Mouse (Mus musculus): ENCODE data around the gene Map3k13. TPM values are rescaled to one million over a fixed set of nuclear protein-coding genes. Genes with fewer than 3 reads are reported as not detected.

The Map3k13 gene
- polyA plus RNA-seq, 2 experiments: 0.38 to 0.50 TPM

- no peak for ATAC-seq (ENCODE audit: insufficient read depth)
- DNase-seq (ENCODE audit: low read depth in 3 of 3, low spot score in 3 of 3): no peak
- Histone ChIP-seq H3K4me2 (ENCODE audit: low read depth) (no peak overlapping the region; the same call in 1 of the 2 replicates), H3K27ac (no peak overlapping the region), H3K4me1 (replicated peaks; ENCODE audit: control insufficient read depth in 2 of 2, insufficient read depth in 2 of 2, low read length in 1 of 2) (no peaks in the 10 kb centered on the region), H3K9ac (replicated peaks) (no peak overlapping the region), H3K4me3 (ENCODE audit: insufficient read depth in 1 of 2, low read depth in 2 of 2, low read length in 2 of 2) (no peak overlapping the region), H3K36me3 (replicated peaks; ENCODE audit: control insufficient read depth, insufficient read depth, low read depth) (no peaks in the 10 kb centered on the region), H3K9me3 (ENCODE audit: control insufficient read depth, low read length) (no peaks in the 10 kb centered on the region), H3K27me3 (ENCODE audit: control insufficient read depth, insufficient read depth, low read length) (no peaks in the 10 kb centered on the region)
- TF ChIP-seq CTCF (IDR thresholded peaks at IDR 0.05; ENCODE audit: low read depth) (no peak), EP300 (IDR thresholded peaks at IDR 0.05; ENCODE audit: low read depth) (no peak)
- 51% methylated on average over 4 of the region's 4 CpGs for WGBS (ENCODE audit: insufficient replicate concordance)
Observed at GRCm38 (mm10) chr16:21827581-21827980, 33.4 kb downstream of the Map3k13 start.

GRCm38 (mm10) chr16:21829711-21830110, 35.6 kb downstream of the Map3k13 start:
- TF ChIP-seq EP300 (IDR thresholded peaks at IDR 0.05; ENCODE audit: low read depth): no peak
- no peak for TF ChIP-seq CTCF (IDR thresholded peaks at IDR 0.05; ENCODE audit: low read depth)
- no peak for DNase-seq (ENCODE audit: low read depth in 3 of 3, low spot score in 3 of 3)
- Histone ChIP-seq H3K27me3 (ENCODE audit: control insufficient read depth, insufficient read depth, low read length) (no peaks in the 10 kb centered on the region), H3K9me3 (ENCODE audit: control insufficient read depth, low read length) (no peaks in the 10 kb centered on the region), H3K27ac (no peak overlapping the region), H3K9ac (replicated peaks) (no peak overlapping the region), H3K4me2 (ENCODE audit: low read depth) (no peak overlapping the region), H3K4me3 (ENCODE audit: insufficient read depth in 1 of 2, low read depth in 2 of 2, low read length in 2 of 2) (no peak overlapping the region), H3K36me3 (replicated peaks; ENCODE audit: control insufficient read depth, insufficient read depth, low read depth) (no peaks in the 10 kb centered on the region), H3K4me1 (replicated peaks; ENCODE audit: control insufficient read depth in 2 of 2, insufficient read depth in 2 of 2, low read length in 1 of 2) (no peaks in the 10 kb centered on the region)
- ATAC-seq (ENCODE audit: insufficient read depth): no peak
- WGBS (ENCODE audit: insufficient replicate concordance): 12% methylated on average over 5 of the region's 5 CpGs

GRCm38 (mm10) chr16:21830784-21831183, 36.6 kb downstream of the Map3k13 start:
- ATAC-seq (ENCODE audit: insufficient read depth): no peak
- Histone ChIP-seq H3K27ac (no peak overlapping the region), H3K9me3 (ENCODE audit: control insufficient read depth, low read length) (no peaks in the 10 kb centered on the region), H3K4me1 (replicated peaks; ENCODE audit: control insufficient read depth in 2 of 2, insufficient read depth in 2 of 2, low read length in 1 of 2) (no peaks in the 10 kb centered on the region), H3K4me3 (ENCODE audit: insufficient read depth in 1 of 2, low read depth in 2 of 2, low read length in 2 of 2) (no peak overlapping the region), H3K4me2 (ENCODE audit: low read depth) (no peak overlapping the region), H3K9ac (replicated peaks) (no peak overlapping the region), H3K27me3 (ENCODE audit: control insufficient read depth, insufficient read depth, low read length) (no peaks in the 10 kb centered on the region), H3K36me3 (replicated peaks; ENCODE audit: control insufficient read depth, insufficient read depth, low read depth) (no peaks in the 10 kb centered on the region)
- TF ChIP-seq CTCF (IDR thresholded peaks at IDR 0.05; ENCODE audit: low read depth): no peak
- TF ChIP-seq EP300 (IDR thresholded peaks at IDR 0.05; ENCODE audit: low read depth): no peak
- 48% methylated on average over 6 of the region's 6 CpGs for WGBS (ENCODE audit: insufficient replicate concordance)
- no peak for DNase-seq (ENCODE audit: low read depth in 3 of 3, low spot score in 3 of 3)

GRCm38 (mm10) chr16:21831764-21832163, 37.6 kb downstream of the Map3k13 start:
- Histone ChIP-seq H3K36me3 (replicated peaks; ENCODE audit: control insufficient read depth, insufficient read depth, low read depth) (no peaks in the 10 kb centered on the region), H3K27me3 (ENCODE audit: control insufficient read depth, insufficient read depth, low read length) (no peaks in the 10 kb centered on the region), H3K27ac (no peak overlapping the region), H3K4me1 (replicated peaks; ENCODE audit: control insufficient read depth in 2 of 2, insufficient read depth in 2 of 2, low read length in 1 of 2) (no peaks in the 10 kb centered on the region), H3K4me2 (ENCODE audit: low read depth) (no peak overlapping the region), H3K9me3 (ENCODE audit: control insufficient read depth, low read length) (no peaks in the 10 kb centered on the region), H3K4me3 (ENCODE audit: insufficient read depth in 1 of 2, low read depth in 2 of 2, low read length in 2 of 2) (no peak overlapping the region), H3K9ac (replicated peaks) (no peak overlapping the region)
- whole genome bisulfite sequencing (ENCODE audit: insufficient replicate concordance): 53% methylated on average over 5 of the region's 5 CpGs
- TF ChIP-seq EP300 (IDR thresholded peaks at IDR 0.05; ENCODE audit: low read depth) (no peak), CTCF (IDR thresholded peaks at IDR 0.05; ENCODE audit: low read depth) (no peak)
- ATAC-seq (ENCODE audit: insufficient read depth): peak; percentile 41; the same call in 1 of the 2 replicates
- no peak for DNase-seq (ENCODE audit: low read depth in 3 of 3, low spot score in 3 of 3)

GRCm38 (mm10) chr16:21833469-21833868, 39.3 kb downstream of the Map3k13 start:
- WGBS (ENCODE audit: insufficient replicate concordance): 53% methylated on average over 1 of the region's 1 CpGs
- TF ChIP-seq CTCF (IDR thresholded peaks at IDR 0.05; ENCODE audit: low read depth) (no peak), EP300 (IDR thresholded peaks at IDR 0.05; ENCODE audit: low read depth) (no peak)

More at GRCm38 (mm10) chr16:21833469-21833868, 39.3 kb downstream of the Map3k13 start:
- Histone ChIP-seq H3K4me2 (ENCODE audit: low read depth) (no peak overlapping the region), H3K9me3 (ENCODE audit: control insufficient read depth, low read length) (no peaks in the 10 kb centered on the region), H3K4me1 (replicated peaks; ENCODE audit: control insufficient read depth in 2 of 2, insufficient read depth in 2 of 2, low read length in 1 of 2) (no peaks in the 10 kb centered on the region), H3K4me3 (ENCODE audit: insufficient read depth in 1 of 2, low read depth in 2 of 2, low read length in 2 of 2) (no peak overlapping the region), H3K27me3 (ENCODE audit: control insufficient read depth, insufficient read depth, low read length) (no peaks in the 10 kb centered on the region), H3K36me3 (replicated peaks; ENCODE audit: control insufficient read depth, insufficient read depth, low read depth) (no peaks in the 10 kb centered on the region), H3K9ac (replicated peaks) (no peak overlapping the region), H3K27ac (no peak overlapping the region)
- ATAC-seq (ENCODE audit: insufficient read depth): no peak
- no peak for DNase-seq (ENCODE audit: low read depth in 3 of 3, low spot score in 3 of 3)

Measured in liver, embryonic 14.5 days (tissue).